Comparison of ENCODE assay signal across 14 mouse cellular contexts in genomic region chr11:21173926-21174325, GRCm38 (mm10).
DNase-seq lines count a peak whose midpoint lies in the region; ATAC-seq and TF ChIP-seq lines count a peak whose summit lies in the region.
"Had no signal": no experiment of that assay in that cellular context is flagged by ENCODE, and none has a peak within 500 bp of the region (broad histone marks: within the 10 kb centered on the region; RNA-seq: fewer than 3 reads in every experiment).

No protein-coding gene starts in this region.

- 82% methylated on average over 6 of the region's 6 CpGs for WGBS in heart, postnatal 0 days
- 66% methylated on average over 6 of the region's 6 CpGs for WGBS in lung, postnatal 0 days
- WGBS in small intestine, adult 2 months: 88% methylated on average over 6 of the region's 6 CpGs
- WGBS in hindbrain, embryonic 10.5 days: 94% methylated on average over 6 of the region's 6 CpGs

- no peak overlapping the region for H3K4me2 ChIP-seq in heart, postnatal 0 days (ENCODE audit: low read depth, low read length)
- H3K4me2 ChIP-seq in lung, postnatal 0 days (replicated peaks; ENCODE audit: low read depth, low read length): no peak overlapping the region
- H3K4me2 ChIP-seq: forebrain, embryonic 13.5 days; liver, embryonic 12.5 days had no signal

- no peak for TF ChIP-seq POLR2A in small intestine, adult 2 months (IDR thresholded peaks at IDR 0.05; ENCODE audit: low read depth, low read length)

- DNase-seq in heart, postnatal 0 days (ENCODE audit: low spot score): no peak
- no peak for DNase-seq in heart, adult 8-10 months (ENCODE audit: low spot score)
- no peak for DNase-seq in lung, postnatal 0 days (ENCODE audit: low spot score)
- no peak for DNase-seq in lung, postnatal 36 days
- DNase-seq in hindbrain, embryonic 10.5 days (ENCODE audit: low spot score): no peak
- DNase-seq in gastrocnemius, adult 18-20 months (ENCODE audit: low spot score): no peak
- DNase-seq: cerebellum, adult 9-10 months; gastrocnemius, postnatal 10 days; right cerebral cortex, postnatal 25 days had no signal

- no peak for TF ChIP-seq EP300 in heart, postnatal 0 days (IDR thresholded peaks at IDR 0.05; ENCODE audit: low read depth)
- TF ChIP-seq EP300 in lung, postnatal 0 days (IDR thresholded peaks at IDR 0.05): no peak

- H3K9ac ChIP-seq in heart, postnatal 0 days (replicated peaks; ENCODE audit: low read depth, low read length): no peak overlapping the region
- no peak overlapping the region for H3K9ac ChIP-seq in lung, postnatal 0 days (replicated peaks; ENCODE audit: low read depth)
- H3K9ac ChIP-seq: forebrain, embryonic 13.5 days; liver, embryonic 12.5 days had no signal

- no peak for ATAC-seq in heart, postnatal 0 days (ENCODE audit: insufficient read depth, low read depth)
- no peak for ATAC-seq in lung, postnatal 0 days
- ATAC-seq: forebrain, embryonic 13.5 days; liver, embryonic 12.5 days; midbrain, embryonic 16.5 days had no signal

- H3K27me3 ChIP-seq in heart, postnatal 0 days (ENCODE audit: control insufficient read depth, insufficient read depth, low read length): no peaks in the 10 kb centered on the region
- H3K27me3 ChIP-seq in lung, postnatal 0 days (replicated peaks; ENCODE audit: insufficient read depth, low read length): no peaks in the 10 kb centered on the region
- no peaks in the 10 kb centered on the region for H3K27me3 ChIP-seq in E14TG2a.4 (ENCODE audit: insufficient read depth, low read length)
- H3K27me3 ChIP-seq in small intestine, adult 2 months (ENCODE audit: control insufficient read depth, insufficient read depth, low read length): no peaks in the 10 kb centered on the region
- no peaks in the 10 kb centered on the region for H3K27me3 ChIP-seq in hindbrain, embryonic 10.5 days (ENCODE audit: insufficient read depth, poor library complexity, severe bottlenecking)
- H3K27me3 ChIP-seq: forebrain, embryonic 13.5 days; liver, embryonic 12.5 days had no signal

- H3K9me3 ChIP-seq in heart, postnatal 0 days (replicated peaks; ENCODE audit: control insufficient read depth, low read length): peaks cover 7% of the 10 kb centered on the region; the same call in 1 of the 2 replicates
- no peaks in the 10 kb centered on the region for H3K9me3 ChIP-seq in lung, postnatal 0 days (ENCODE audit: low read length)
- H3K9me3 ChIP-seq in E14TG2a.4 (ENCODE audit: low read length): peaks cover 16% of the 10 kb centered on the region; the same call in 1 of the 2 replicates
- H3K9me3 ChIP-seq in hindbrain, embryonic 10.5 days: 0 out of 2 replicates have a peak, but pooled peaks cover 3% of the 10 kb centered on the region
- H3K9me3 ChIP-seq: forebrain, embryonic 13.5 days; liver, embryonic 12.5 days had no signal

- no peaks in the 10 kb centered on the region for H3K4me1 ChIP-seq in heart, postnatal 0 days (ENCODE audit: control insufficient read depth, insufficient read depth)
- peaks cover 7% of the 10 kb centered on the region; the same call in 1 of the 2 replicates for H3K4me1 ChIP-seq in lung, postnatal 0 days (ENCODE audit: insufficient read depth, low read depth, low read length)
- H3K4me1 ChIP-seq in E14TG2a.4 (replicated peaks; ENCODE audit: low read depth, low read length): peaks cover 58% of the 10 kb centered on the region
- no peaks in the 10 kb centered on the region; the same call in 1 of the 2 replicates for H3K4me1 ChIP-seq in small intestine, adult 2 months (ENCODE audit: control insufficient read depth, insufficient read depth, insufficient read length, low read length)
- peaks cover 7% of the 10 kb centered on the region for H3K4me1 ChIP-seq in hindbrain, embryonic 10.5 days (replicated peaks)

- no peak for TF ChIP-seq CTCF in heart, postnatal 0 days (IDR thresholded peaks at IDR 0.05; ENCODE audit: low read depth)
- TF ChIP-seq CTCF in lung, postnatal 0 days (IDR thresholded peaks at IDR 0.05): no peak
- TF ChIP-seq CTCF in E14TG2a.4 (conservative IDR thresholded peaks at IDR 0.05; ENCODE audit: low read length): no peak
- no peak for TF ChIP-seq CTCF in small intestine, adult 2 months (IDR thresholded peaks at IDR 0.05; ENCODE audit: extremely low read depth, insufficient read length, insufficient replicate concordance, low read depth, low read length)

- no peaks in the 10 kb centered on the region for H3K36me3 ChIP-seq in heart, postnatal 0 days (replicated peaks; ENCODE audit: control insufficient read depth, insufficient read depth, low read length)
- H3K36me3 ChIP-seq in lung, postnatal 0 days (ENCODE audit: insufficient read depth, low read length): no peaks in the 10 kb centered on the region
- H3K36me3 ChIP-seq in E14TG2a.4 (ENCODE audit: insufficient read depth, low read length): no peaks in the 10 kb centered on the region
- H3K36me3 ChIP-seq in small intestine, adult 2 months (ENCODE audit: control insufficient read depth, insufficient read depth, low read length): no peaks in the 10 kb centered on the region
- H3K36me3 ChIP-seq in hindbrain, embryonic 10.5 days: no peaks in the 10 kb centered on the region
- H3K36me3 ChIP-seq: liver, embryonic 12.5 days had no signal

- peak overlapping the region; percentile 53; the same call in 1 of the 2 replicates for H3K27ac ChIP-seq in heart, postnatal 0 days (ENCODE audit: low read depth)
- H3K27ac ChIP-seq in lung, postnatal 0 days (ENCODE audit: low read length): peak overlapping the region; percentile 64; the same call in 1 of the 2 replicates
- H3K27ac ChIP-seq in small intestine, adult 2 months (ENCODE audit: insufficient read depth, low read depth, low read length): peak overlapping the region; percentile 43
- no peak overlapping the region for H3K27ac ChIP-seq in hindbrain, embryonic 10.5 days
- H3K27ac ChIP-seq: forebrain, embryonic 13.5 days; liver, embryonic 12.5 days had no signal

- H3K4me3 ChIP-seq in heart, postnatal 0 days (ENCODE audit: low read depth, low read length): no peak overlapping the region
- no peak overlapping the region for H3K4me3 ChIP-seq in lung, postnatal 0 days (ENCODE audit: low read depth, low read length)
- peak overlapping the region; percentile 37; the same call in 1 of the 2 replicates for H3K4me3 ChIP-seq in E14TG2a.4 (replicated peaks; ENCODE audit: low read length)
- no peak overlapping the region for H3K4me3 ChIP-seq in small intestine, adult 2 months (ENCODE audit: low read depth, low read length)
- no peak overlapping the region for H3K4me3 ChIP-seq in hindbrain, embryonic 10.5 days
- H3K4me3 ChIP-seq: forebrain, embryonic 13.5 days; liver, embryonic 12.5 days had no signal
